In the genomic region with DNA sequence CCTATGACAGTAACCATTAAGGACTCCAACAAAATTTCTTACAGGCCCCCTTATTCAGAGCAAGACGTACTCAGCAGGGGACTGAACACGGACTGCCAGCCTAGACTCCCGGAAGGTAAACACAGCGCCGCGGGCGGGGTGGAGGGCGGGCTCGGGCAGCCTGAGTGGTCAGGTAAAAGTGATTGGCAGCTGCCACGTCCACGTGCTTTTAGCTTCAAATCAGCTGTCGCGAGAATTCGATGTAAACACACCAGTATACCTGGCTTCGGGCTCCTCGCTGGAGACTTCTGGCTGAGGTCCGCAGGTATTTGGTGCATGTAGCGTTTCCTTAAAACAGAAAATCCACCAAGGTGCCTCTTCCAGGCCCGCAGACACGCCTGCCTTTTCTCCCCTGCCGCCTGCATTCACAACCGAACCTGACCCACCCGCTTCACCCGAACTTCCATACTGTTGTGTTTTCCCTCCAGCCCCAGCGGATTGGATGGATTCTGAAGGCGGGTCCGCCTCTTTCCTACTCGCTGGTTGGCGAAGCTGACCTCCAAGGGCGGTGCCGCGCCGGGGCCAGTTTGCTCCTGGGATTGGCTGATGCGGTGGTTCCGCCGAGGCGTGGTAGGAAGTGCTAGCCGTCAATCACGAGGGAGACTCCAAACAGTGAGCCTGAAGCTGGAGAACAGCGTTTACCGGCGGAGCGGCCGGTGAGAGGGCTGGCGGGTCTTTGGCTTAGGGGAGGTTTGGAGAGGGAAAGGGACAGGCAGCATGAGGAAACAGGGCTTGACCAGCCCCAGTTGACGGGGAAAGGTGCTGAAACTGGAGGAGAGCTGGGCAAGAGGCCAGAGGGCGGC, we compare ENCODE assay signal across 8 mouse cellular contexts. TPM values are rescaled to one million over a fixed set of nuclear protein-coding genes. Genes with fewer than 3 reads are reported as not detected.
A peak's percentile ranks its signal among the peaks of the same experiment; 100 is the strongest.
DNase-seq lines count a peak whose midpoint lies in the region; ATAC-seq and TF ChIP-seq lines count a peak whose summit lies in the region.

Gene Bcas3, plus strand, starts transcription at position 629 of the 842 bp plus-strand sequence.

- under 1% methylated on average over 47 of the region's 47 CpGs for WGBS in forebrain, embryonic 15.5 days
- WGBS in lung, adult 2 months = under 1% methylated on average over 47 of the region's 47 CpGs

- no peaks in the 10 kb centered on the region for H3K27me3 ChIP-seq in forebrain, embryonic 15.5 days

- in situ Hi-C loops in ES-E14 (cut with MboI; ENCODE audit: low sequenced_read_pairs in 2 of 2, unreplicated experiment in 2 of 2) = no loop called here

- H3K36me3 ChIP-seq in ES-E14 (ENCODE audit: control insufficient read depth, insufficient read depth, low read length, poor library complexity, severe bottlenecking) = 0 out of 2 replicates have a peak, but pooled peaks cover 4% of the 10 kb centered on the region
- 0 out of 2 replicates have a peak, but pooled peaks cover 4% of the 10 kb centered on the region for H3K36me3 ChIP-seq in forebrain, embryonic 15.5 days

- peak within 1 kb of the TSS; percentile 92 for H3K4me3 ChIP-seq in ES-E14 (ENCODE audit: insufficient read depth in 1 of 2, low read depth in 1 of 2, low read length in 2 of 2, poor library complexity in 1 of 2, severe bottlenecking in 1 of 2)
- peak within 1 kb of the TSS; percentile 82 for H3K4me3 ChIP-seq in forebrain, embryonic 15.5 days
- H3K4me3 ChIP-seq in lung, adult 2 months (replicated peaks; ENCODE audit: extremely low read depth, low read depth, low read length) = peak within 1 kb of the TSS; percentile 94

- H3K4me2 ChIP-seq in forebrain, embryonic 15.5 days (replicated peaks) = peak within 1 kb of the TSS; percentile 83

- TF ChIP-seq POLR2A in lung, adult 2 months (IDR thresholded peaks at IDR 0.05; ENCODE audit: borderline replicate concordance, extremely low read depth, low read depth, low read length) = peak; percentile 82

- intact Hi-C loops in heart, postnatal 25 days (cut with DNase I) = loop anchor here (2.0 kb wide), 1 partner anchor 42 kb away; the partner anchor contains the start of gene Ppm1d

- H3K9ac ChIP-seq in ES-E14 (ENCODE audit: insufficient read depth, low read depth, low read length, poor library complexity, severe bottlenecking) = peak within 1 kb of the TSS; percentile 93
- H3K9ac ChIP-seq in forebrain, embryonic 15.5 days (replicated peaks) = peak within 1 kb of the TSS; percentile 72

- H3K9me3 ChIP-seq in ES-E14 (ENCODE audit: control insufficient read depth, insufficient read depth, low read depth, low read length) = no peaks in the 10 kb centered on the region
- no peaks in the 10 kb centered on the region for H3K9me3 ChIP-seq in forebrain, embryonic 15.5 days

- TF ChIP-seq CTCF in lung, adult 2 months (IDR thresholded peaks at IDR 0.05; ENCODE audit: insufficient read depth, low read length) = no peak

- no peak within 1 kb of the TSS for H3K27ac ChIP-seq in ES-E14 (ENCODE audit: insufficient read depth, low read depth, low read length, poor library complexity, severe bottlenecking)
- H3K27ac ChIP-seq in forebrain, embryonic 15.5 days (replicated peaks) = peak within 1 kb of the TSS; percentile 55

- DNase-seq in ES-E14 (ENCODE audit: low read depth, low spot score) = peak; percentile 97
- peak; percentile 98 for DNase-seq in cerebellum, adult 11-12 months
- peak; percentile 99 for DNase-seq in heart, postnatal 25 days (ENCODE audit: low spot score)
- DNase-seq in layer of hippocampus, adult 18-20 months (ENCODE audit: low spot score in 2 of 2) = peak; percentile 99
- DNase-seq in lung, adult 2 months = peak; percentile 97
- DNase-seq in thymus, adult 18-20 months = peak; percentile 99

- 0 out of 4 replicates have a peak, but pooled peaks cover 0 to 2% of the 10 kb centered on the region in 2 experiments for H3K4me1 ChIP-seq in ES-E14 (ENCODE audit: control insufficient read depth in 2 of 2, insufficient read depth in 2 of 2, low read length in 2 of 2, poor library complexity in 1 of 2)
- H3K4me1 ChIP-seq in forebrain, embryonic 15.5 days = peaks cover 11% of the 10 kb centered on the region
- peaks cover 5% of the 10 kb centered on the region; the same call in 1 of the 2 replicates for H3K4me1 ChIP-seq in lung, adult 2 months (ENCODE audit: control insufficient read depth, insufficient read depth, low read length)

- ATAC-seq in forebrain, embryonic 15.5 days (replicated peaks) = peak; percentile 99
- ATAC-seq in neutrophil, adult 5-6 weeks (ENCODE audit: extremely low read depth, insufficient number of reproducible peaks, low FRiP score, poor library complexity, severe bottlenecking) = peak; percentile 95

TF ChIP-seq in ES-E14, 5 proteins besides CTCF, POLR2A, EP300 and RAD21:
- TF ChIP-seq CHD2 (IDR thresholded peaks at IDR 0.05; ENCODE audit: low read depth, low read length) = peak; percentile 85
- TF ChIP-seq HCFC1 (IDR thresholded peaks at IDR 0.05; ENCODE audit: borderline replicate concordance, insufficient read depth, low read length) = peak; percentile 41; the same call in 1 of the 2 replicates
- no peak for TF ChIP-seq ZC3H11A (IDR thresholded peaks at IDR 0.05; ENCODE audit: borderline replicate concordance, low read depth, low read length)

RNA-seq across cellular contexts. Expression of gene Bcas3, which starts in this region (rescaled TPM):
- 23.6 and 26.9 TPM in 2 replicates for total RNA-seq in ES-E14 (2012; rRNA removed)
- polyA plus RNA-seq in forebrain, embryonic 15.5 days (2015; fragmentation: Nextera tagmentation; extraction: Ambion mirVana) = 25.3 and 30.1 TPM in 2 replicates
- total RNA-seq in heart, postnatal 25 days (2021) = 10 to 100 TPM; 31.1 to 43.7 TPM
- 10 to 100 TPM; 70.0 to 78.5 TPM for total RNA-seq in layer of hippocampus, adult 18-20 months (2021)
- 54.9 and 55.7 TPM in 2 replicates for polyA plus RNA-seq in lung, adult 2 months (2012; rRNA removed)
- total RNA-seq in neutrophil, adult 5-6 weeks (2017) = 37.1 and 38.4 TPM in 2 replicates
